Mouse (Mus musculus) telencephalon, adult 2 months (tissue): ENCODE data around the gene Tmcc3.
A peak's percentile ranks its signal among the peaks of the same experiment; 100 is the strongest.

Source experiments
- DNase-seq: peaks from one replicate; pipeline ENCODE4 v3.0.0-alpha.2; 2011; ENCODE audit warnings: low read depth, low spot score

Gene Tmcc3

DNA sequence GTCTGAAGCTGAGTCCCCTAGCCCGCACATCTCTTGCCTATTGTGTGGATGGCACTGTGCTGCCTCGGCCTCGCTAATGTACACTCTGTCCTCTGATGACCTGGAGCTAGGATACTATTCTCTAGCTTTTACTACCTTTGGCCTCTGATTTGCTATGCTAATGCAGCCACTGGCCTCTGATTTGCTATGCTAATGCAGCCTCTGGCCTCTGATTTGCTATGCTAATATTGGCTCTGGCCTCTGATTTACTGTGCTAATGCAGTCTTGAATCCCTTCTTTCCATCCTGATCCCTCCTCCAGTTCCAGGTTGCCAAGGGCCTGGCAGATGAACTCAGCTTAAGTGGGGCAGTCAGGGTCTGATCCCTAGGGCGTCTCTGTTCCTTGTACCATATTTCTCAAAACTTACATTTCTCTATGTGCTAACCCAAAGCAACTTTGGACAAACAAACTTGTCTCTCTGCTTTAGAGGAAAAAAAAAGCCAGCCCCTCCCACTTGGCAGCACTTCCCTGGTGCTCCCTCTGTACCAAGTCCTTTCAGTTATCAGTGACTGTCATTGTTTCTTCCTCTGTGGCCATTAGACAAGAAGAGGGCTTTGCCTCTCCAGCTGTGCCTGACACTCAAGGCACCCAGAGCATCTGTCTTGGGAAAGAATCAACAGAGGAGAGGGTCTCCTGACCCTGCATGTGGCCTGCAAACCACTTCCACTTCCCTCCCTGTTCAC, 237.9 kb downstream of the Tmcc3 start:
- DNase-seq = peak; percentile 77

DNA sequence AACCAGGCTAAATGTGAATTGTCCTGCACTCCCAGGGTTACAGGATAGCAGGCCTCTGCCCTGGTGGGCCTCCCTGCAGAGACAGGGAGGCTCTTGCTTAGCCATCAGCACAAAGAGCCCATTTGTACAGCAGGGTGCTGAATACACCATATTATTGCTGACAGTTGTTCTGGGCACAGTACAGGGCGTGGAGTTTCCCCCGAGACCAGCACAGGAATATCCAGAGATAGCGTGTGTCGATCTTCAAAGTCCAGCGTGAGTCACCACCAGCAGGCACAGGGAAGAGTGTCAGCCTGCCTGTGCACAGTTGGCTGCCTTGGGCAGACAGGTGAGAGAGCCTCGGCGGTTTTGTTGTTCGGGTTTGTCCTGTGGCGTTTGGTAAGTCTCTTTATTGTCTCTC, 238.9 kb downstream of the Tmcc3 start:
- DNase-seq = no peak

DNA sequence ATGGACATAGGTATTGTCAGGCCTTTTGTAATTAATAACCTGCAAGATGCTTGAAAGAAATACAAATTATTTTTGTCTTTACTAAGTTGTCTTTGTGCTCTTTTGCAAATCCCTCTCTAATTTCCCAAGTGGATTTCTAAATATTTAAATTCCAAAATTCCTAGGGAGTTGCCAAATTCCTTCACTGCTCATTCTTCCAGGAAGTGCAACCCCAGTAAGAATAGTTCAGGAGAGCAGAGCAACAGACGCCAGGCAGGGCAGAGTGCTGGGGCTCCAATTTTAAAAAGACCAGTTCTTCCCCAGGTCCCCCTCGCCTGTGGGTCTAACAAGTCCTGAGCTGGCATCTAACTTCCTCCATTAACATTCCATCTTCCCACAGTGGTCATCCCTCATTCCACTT, 239.3 kb downstream of the Tmcc3 start:
- no peak for DNase-seq

DNA sequence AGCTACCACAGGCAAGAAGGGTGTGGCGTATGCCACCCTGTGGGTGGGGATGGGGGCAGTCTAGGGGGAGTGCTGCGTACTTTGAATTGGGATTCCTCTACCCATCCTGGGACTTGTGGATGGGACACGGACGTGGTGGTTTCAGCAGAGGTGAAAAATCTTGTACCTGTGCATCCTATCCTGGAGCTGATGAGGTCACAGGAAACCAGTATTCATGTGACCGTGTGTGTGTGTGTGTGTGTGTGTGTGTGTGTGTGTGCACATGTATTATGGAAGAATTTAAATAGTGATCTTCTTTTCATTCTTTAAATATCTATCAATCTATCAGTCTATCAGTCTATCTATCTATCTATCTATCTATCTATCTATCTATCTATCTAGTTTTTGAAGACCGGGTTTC, 239.8 kb downstream of the Tmcc3 start:
- no peak for DNase-seq

DNA sequence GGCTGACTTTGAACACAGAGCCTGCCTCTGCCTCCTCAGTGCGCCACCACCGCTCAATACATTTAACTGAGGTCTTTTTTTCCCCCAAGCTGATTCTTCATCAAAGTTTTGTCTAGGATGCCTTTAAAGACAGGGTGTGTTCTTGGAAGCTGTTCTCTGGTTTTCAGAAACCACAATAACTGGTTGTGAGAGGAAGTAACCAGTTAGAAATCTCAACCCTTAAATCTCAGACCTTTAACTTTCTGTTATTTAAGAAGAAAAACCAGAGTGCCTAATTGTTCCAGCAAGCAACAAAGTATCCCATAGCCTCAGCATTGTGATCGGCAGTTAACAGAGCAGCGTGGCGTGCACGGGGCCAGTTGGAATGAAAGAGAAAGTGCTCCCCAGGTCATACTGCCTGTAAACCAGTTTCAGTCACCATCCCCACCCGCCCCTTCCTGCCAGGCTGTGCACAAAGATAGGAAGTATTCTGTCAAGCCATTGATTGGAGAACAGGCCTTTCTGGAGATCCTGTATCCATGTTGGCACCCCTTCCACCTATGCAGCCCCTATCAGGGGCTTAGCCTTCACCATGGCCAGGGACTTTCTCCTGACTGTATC, 240.3 kb downstream of the Tmcc3 start:
- DNase-seq = no peak

DNA sequence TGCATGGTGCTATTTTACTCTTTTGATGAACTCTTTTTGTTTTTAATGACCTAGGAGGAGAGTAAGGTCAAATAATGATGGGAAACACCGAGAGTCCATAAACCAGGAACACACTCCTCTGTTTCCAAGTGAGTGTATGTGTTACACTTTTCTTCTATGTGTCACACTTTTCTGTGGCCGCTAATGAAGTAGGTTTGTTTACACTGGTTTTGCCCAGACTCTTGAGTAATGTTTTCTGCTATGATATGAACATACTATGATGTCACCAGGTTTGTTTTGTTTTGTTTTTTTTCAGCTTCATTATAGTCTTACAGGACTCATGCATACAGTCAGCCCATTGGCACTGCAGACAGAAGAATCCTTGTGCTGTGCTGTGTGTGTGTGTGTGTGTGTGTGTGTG, 243.6 kb downstream of the Tmcc3 start:
- no peak for DNase-seq

DNA sequence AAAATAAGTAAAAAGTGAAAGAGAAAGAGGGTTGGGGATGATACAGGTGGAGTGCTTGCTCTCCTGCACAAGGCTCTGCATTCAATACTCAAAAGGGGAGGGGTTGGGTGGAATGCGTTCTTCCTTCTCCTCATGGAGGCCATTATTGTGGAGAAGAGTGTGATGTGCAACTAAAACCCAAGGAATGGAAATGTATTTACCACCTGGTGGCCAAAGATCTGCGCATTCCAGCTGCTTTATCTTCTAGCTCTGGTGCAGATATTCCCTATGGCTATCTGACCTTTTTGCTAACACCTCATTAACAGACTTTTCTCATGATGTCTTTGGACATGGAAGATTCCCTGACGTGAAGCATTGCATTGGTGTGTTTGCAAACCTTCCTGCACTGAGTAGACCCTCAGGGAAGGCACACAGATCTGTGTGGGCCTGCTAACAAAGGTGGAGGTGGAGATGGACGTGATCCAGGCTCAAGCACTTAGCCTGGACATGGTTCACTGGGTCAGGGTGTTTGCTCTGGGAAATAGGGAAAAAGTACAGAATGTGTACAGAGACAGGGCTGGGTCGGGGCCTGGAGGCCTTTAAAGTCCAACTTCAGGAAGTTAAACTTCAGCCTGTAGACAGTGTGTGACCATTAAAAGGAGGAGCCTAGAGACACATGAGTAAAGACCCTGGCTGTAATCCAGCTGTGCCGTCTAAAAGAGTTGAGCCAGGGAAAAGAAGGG, 245.8 kb downstream of the Tmcc3 start:
- no peak for DNase-seq

DNA sequence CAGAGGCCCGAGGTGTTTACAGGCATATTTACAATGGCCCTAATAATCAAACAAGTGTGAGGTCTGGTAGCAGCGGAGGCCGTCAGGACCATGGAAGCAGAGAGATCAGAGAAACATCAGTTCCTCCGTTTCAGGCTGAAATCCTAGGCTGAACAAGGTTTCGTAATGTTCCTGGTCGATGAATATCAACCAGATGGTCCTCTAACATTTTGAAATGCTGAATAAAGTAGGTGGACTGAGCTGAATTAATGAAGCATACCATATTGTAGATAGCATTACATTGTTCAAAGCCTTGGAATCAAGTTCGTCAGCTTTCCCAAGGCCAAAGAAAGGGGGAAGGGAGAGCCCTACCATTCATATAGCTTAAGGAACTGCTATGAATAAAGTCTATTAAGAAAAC, 247.1 kb downstream of the Tmcc3 start:
- no peak for DNase-seq

DNA sequence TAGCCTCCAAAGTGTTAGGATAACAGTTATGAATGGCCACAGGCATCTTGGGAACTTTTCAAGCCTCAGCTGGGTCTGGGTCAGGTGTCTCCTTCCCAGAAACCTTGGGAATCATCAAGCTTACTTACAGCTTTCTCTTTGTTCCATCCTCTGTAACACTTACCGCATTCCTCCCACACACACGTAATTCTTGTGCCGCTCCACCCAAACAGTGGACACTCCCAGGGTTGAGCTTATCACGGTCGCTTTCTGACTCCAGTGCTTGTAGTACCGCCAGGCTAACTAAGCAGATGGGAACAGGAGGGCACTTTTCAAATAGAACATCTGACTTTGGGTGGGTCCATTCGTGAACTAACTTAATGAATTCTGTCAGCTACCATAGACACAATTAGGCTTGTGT, 249.6 kb downstream of the Tmcc3 start:
- DNase-seq = no peak

DNA sequence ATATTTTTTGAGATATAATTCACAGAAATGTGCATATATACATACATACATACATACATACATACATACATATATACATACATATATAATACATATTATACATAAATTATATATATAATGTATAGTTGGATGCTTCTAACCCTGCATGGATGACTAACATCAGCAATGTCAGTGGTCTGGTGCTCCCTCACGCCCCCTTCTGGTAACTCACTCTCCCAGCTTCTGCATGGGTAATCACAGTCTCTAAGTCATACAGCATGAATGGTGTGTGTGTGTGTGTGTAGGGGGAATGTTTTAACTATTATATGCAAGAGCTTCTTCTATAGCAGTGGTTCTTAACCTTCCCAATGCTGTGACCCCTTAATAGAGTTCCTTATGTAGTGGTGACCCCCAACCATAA, 250.4 kb downstream of the Tmcc3 start:
- no peak for DNase-seq

DNA sequence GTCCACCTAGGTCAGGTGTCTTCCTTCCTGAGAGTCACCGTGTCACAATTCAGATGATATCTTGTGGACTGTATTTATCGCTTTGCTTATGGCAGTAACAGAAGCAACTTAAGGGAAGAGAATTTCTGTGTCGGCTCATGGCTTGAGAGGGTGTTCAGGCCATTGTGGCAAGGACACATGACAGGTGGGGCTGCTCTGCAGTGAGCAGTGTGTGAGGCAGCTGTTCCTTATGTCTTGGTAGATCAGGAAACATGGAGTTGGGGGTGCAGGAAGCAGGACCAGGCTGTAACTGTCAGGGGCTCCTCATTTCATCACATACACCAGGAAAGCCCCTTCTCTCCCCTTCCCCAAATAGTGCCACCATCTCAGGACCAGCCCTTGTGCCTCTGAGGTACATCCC, 251.2 kb downstream of the Tmcc3 start:
- DNase-seq = no peak

DNA sequence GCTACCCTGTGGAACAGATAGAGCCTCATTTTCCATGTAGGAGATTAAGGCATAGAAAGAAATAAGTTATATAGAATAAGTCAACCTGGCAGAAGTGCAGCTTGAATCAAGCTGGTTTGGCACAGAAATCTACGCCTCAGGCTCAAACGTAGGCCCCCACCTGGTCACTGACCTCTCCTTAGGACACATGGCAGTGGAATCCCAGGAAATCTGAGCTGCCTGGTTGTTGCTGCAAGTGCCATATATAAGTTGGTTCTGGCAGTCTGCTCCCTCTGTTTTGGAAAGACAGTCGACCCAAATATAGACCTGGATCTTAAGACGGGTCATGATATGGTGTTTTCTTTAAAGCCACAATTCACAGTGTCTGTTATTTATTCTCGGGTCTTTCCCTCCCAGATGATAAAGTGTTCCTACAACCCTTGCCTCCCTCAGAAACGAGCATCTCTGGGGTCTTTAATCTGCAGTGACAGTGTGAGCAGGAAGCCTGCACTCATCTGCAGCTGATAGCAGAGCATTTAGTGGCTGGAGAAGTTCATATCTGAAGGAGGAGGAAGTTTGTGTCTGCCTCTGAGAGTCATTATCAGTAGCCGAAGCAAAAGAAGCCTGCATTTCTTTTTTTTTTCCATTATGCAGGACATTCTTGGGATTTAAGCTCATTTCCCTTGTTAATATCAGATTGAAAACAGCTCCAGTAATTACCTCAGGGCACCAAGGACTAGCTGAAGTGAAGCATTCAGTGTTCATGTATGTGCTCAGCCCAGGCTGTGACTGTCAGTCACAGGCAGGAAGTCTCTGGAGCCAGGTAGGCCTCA, 253.9 kb downstream of the Tmcc3 start:
- no peak for DNase-seq

DNA sequence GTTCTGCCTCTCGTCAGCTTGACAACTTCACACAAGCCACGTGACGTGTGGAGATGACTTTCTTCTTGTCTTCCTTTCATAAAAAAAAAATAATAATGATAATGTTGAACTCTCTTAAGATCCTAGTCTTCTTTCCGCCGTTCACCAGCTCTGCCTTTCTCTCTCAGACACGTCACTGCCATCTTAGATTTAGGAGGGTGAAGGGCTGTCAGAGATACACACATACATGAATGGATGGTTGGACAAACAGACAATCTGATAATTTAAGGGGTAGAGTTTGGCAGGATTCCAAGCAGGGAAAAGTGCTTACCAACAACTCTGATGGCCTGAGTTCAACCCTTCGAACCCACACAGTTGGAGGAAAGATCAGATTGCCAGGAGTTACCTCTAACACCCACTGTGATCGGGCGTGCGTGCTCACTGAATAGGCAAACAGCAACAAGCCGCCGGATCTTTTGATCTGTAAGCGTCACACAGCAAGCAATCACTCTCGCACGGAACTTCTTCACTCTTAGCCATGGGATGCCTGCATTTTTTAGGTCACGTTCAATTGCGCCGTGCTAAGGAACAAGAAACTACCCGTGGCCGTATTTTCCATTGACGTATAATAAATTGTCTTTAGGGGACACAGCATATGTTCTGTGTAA, 254.6 kb downstream of the Tmcc3 start:
- DNase-seq = no peak

DNA sequence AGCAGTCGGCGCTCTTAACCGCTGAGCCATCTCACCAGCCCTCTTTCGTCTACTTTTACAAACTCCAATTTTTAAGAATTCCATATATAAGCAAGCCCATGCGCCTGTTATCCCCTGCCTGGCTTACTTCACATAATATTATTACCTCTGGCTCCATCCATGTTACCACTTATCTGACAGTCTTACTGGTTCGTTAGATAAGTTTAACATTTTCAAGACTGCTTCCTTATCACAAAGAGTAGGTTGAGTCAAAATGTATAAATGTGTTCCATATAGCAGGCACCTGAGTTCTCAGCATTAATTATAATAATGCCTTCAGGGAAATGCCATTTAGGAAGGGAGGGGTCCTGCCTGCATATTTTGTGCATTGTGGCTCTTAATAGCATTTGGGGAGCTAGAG, 255.5 kb downstream of the Tmcc3 start:
- no peak for DNase-seq

DNA sequence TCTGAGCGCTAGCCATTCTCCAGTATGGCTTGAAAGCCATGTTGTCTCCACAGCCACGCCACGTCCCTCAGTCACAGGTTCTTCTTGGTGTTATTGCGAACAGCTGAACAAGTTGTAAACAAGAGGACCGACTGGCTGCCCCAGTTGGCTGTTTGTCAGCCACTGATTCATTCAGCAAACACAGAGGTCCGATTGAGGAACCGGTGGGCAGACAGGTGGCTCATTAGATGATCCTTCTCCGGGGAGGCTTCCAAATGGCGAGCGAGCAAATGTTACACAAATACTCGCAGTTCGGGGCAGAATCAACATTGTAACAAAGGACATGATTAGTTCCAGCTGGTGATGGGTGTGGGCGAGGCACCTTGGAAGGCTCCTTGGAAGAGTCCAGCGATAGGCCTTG, 256.2 kb downstream of the Tmcc3 start:
- DNase-seq = no peak

DNA sequence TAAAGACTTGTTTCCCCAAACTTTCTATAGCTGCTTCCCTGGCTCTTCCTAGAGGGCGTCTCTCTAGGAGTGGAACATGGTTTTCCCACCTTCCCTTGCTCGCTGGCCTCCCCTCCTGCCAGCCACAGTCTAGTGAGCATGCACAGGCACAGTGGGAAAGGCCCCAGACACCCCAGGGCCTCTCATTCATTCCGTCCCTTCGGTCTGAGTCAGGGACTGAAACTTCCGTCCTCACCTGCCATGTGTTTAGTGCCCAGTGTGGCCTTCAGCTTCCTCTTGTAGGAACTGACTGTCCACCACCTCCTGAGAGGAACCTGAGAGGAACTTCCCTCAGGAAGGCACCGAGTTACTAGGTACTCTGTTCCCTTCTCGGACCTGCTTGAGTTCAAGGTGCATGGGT, 257.1 kb downstream of the Tmcc3 start:
- DNase-seq = no peak

DNA sequence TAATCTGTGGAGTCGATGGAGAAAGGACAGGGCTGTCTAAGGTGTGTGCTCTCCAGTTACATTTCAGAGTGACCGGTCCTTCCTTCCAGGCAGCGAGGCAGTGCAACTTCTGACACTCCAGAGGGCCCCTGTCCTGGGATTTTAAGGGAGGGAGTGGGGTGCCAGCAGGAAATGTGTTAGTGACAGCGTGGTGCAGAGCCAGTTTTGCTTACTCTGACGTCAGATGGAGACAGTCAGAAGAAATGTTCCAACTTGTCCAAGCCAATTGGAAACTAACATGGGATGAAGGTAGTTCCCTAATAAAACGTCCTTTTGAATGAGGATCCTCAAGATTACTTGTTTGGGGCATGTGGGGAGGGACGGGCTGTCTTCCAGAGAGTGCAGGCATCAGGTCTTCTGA, 258.0 kb downstream of the Tmcc3 start:
- DNase-seq = no peak

DNA sequence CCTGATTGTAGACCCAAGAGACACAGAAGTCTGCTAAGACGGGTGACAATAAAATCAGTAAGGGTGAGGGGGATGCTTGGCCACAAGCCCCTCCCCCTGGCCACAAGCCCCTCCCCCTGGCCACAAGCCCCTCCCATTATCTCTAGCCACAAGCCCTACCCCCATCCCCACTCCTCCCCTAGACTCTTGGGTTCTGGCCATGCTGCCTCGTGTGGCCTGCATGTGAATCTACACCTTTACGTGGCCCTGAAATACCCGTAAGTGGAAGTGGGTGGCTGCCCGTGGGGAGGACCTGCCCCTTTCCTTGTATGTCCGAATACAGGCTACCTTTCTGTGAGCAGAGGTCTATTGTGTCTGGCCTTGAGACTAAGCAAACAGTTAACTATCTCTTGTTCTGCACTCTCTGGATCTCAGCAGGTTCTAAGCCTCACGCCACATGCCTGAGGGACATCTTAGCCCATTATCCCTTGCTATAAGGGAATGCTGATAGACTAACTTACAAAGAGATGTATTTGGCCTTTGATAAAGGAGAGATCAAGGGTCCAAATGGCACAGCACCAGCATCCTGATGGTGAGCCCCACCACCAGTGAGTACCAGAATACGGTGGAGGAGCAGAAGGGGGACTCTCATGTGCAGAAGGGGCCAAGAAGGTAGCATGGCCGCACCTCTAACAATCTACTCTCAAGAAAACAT, 260.3 kb downstream of the Tmcc3 start:
- DNase-seq = no peak

DNA sequence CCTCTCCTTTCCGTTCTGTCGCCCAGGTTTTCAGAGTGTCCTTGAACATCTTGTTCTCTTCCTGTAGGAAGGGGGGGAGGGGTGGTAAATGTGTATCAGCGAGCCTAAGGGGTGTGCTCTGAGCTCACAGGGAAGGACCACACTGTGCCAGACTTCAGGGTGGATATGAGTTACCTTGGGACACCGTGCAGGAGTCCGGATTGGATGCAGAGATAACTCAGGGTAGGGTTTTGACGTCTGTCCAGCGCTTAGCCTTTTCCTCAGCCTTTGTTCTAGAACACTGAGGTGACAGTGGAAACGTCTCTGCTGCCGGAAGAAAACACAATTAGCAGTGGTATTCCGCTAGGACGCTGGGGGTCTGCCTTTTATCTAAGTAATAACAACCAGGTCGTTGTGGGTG, 261.0 kb downstream of the Tmcc3 start:
- DNase-seq = no peak

DNA sequence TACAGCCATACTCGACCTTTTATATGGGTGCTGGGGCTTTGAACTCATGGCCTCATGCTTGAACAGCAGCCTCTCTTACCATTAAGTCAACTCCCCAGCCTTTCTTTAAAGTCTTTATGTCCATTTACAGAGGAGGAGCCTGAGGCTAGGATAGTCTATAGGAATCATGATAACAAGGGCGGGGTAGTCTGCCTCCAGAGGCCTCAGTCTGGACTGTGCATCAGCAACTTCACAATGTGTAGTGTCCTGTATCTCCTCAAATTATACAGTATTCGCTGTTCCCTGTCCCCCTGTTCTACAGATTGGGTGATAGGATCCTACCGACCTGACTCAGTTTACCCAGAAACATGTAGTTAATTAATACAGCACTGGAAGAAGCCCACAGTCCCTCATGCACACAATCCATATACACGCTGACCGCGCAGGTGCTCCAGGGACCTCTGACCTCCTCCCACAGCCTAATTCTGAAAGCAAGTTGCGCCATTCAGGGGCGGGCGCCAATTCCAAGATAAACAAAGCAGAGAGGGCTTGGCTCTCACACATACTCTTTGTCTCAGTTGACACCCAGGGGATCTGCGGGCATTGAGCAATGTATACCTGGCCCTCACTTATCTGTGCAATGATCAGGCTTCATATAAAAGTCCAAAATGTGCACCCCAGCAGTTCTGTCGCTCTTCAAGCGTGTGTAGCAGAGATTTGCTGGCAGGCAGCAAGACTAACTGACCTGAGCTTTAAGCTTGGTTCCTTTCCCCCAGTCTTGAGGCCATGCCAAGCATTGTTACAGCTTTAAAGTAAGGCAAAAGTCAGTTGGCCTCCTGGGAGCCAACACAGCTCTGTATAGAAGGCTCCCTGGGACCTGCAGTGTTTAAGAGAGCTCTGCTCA, 262.9 kb downstream of the Tmcc3 start:
- no peak for DNase-seq
